Mouse (Mus musculus) brain, embryonic 18.5 days (tissue): ENCODE measurements at regions not wholly inside any gene's neighbourhood (a gene's known extent, or its start where the extent isn't known, plus 50 kb on each side); places are given as distances from the start of the nearest gene placed in this dataset.

Experiments
- DNase-seq: peaks from one replicate; pipeline ENCODE4 v3.0.0-alpha.2; 2012; ENCODE audit warnings: low read depth, low spot score

- no peak for DNase-seq
Measured at GRCm38 (mm10) chr10:105125736-105126135, 448.5 kb downstream of the Tmtc2 start.

GRCm38 (mm10) chr10:105120229-105120628 lies 454.0 kb downstream of the Tmtc2 start:
- DNase-seq, result no peak

- DNase-seq, result no peak
Measured at GRCm38 (mm10) chr10:105116138-105116537, 458.1 kb downstream of the Tmtc2 start.

GRCm38 (mm10) chr10:105114927-105115326 lies 459.3 kb downstream of the Tmtc2 start:
- DNase-seq, result no peak

- DNase-seq, result no peak
Measured at GRCm38 (mm10) chr10:105110247-105110646, 464.0 kb downstream of the Tmtc2 start.

- DNase-seq, result no peak
Measured at GRCm38 (mm10) chr10:105097045-105097331, 477.3 kb downstream of the Tmtc2 start.

GRCm38 (mm10) chr10:105096323-105097044 lies 477.8 kb downstream of the Tmtc2 start:
- no peak for DNase-seq

GRCm38 (mm10) chr10:105095800-105096199 lies 478.5 kb downstream of the Tmtc2 start:
- DNase-seq, result no peak

GRCm38 (mm10) chr10:105076892-105077291 lies 497.4 kb downstream of the Tmtc2 start:
- DNase-seq, result no peak

GRCm38 (mm10) chr10:105034711-105035386 lies 539.4 kb downstream of the Tmtc2 start:
- DNase-seq, result peak; percentile 16

- DNase-seq, result no peak
Measured at GRCm38 (mm10) chr10:105020471-105021120, 553.7 kb downstream of the Tmtc2 start.

GRCm38 (mm10) chr10:105019774-105020470 lies 554.3 kb downstream of the Tmtc2 start:
- DNase-seq, result no peak
